Mouse (Mus musculus) urinary bladder, postnatal 14 days (tissue): ENCODE results near the gene Gpsm3.
A peak's percentile ranks its signal among the peaks of the same experiment; 100 is the strongest.

Source experiments
- DNase-seq: peaks from one replicate; pipeline ENCODE4 v3.0.0; 2021; ENCODE audit warnings: low spot score

The Gpsm3 gene

DNA sequence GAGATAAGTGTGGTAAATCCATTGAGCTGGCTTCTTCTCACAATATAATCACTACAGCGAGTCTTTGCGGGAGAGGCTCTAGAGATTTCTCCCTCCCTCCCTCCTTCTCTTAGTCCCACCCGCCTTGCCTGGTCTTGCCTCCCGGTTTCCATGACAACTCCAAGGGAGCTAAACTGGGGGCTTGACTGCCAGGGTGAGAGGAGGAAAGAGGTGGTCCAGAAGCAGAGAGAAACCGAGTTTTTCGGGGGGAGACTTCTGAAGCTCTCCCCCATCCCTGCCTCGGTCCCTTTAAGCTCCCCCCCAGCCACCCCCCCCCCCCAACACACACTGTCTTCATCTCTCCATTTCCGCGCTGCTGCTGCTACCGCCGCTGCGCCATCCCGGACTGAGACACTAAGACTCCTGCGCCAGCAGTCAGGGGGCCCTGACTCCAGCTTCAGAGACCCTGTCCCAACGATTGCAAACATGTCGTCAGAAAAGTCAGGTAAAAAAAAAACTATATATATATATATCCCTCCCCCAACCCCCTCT lies 39.7 kb downstream of the Gpsm3 start, which contains the start of gene Prrt1:
Prrt1 (plus strand) TSS at position 313 of the 531 bp plus-strand sequence.
- DNase-seq: no peak

DNA sequence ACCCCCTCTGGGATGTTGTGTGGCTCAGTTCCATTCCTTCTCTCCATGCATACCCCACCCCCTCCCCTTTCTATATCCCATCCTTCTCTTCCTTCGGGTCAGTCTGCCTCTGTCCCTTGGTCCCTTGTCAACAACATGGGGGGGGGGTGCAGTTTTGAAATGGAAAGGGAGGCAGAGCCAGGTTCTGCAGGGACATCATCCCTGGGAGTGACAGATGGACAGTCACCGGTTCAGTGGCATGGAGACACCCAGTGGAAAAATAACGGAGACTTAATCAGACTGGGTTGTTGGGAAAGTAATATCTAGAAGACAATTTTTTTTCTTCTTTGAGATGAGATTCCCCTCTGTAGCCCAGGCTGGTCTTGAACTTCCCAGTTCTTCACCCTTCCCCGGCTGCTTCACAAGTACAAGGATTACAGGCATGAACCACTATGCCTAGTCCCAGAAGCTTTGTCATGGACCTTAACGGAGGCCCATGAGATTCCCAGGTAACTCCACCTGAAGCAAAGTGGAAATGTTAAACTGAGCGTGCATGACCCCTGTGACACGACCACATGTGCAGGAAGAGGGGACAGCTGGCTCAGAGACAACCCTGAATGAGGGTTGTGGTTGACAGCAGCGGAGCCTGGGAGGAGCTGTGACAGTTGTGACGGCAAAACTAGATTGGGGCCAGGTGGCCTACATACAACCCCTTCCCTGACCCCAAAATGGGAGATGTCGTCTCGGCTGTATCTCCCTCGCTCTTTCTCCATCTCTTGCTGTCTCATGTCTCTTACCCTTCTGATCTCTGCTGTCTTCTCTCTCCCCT lies 40.4 kb downstream of the Gpsm3 start:
- DNase-seq: no peak

DNA sequence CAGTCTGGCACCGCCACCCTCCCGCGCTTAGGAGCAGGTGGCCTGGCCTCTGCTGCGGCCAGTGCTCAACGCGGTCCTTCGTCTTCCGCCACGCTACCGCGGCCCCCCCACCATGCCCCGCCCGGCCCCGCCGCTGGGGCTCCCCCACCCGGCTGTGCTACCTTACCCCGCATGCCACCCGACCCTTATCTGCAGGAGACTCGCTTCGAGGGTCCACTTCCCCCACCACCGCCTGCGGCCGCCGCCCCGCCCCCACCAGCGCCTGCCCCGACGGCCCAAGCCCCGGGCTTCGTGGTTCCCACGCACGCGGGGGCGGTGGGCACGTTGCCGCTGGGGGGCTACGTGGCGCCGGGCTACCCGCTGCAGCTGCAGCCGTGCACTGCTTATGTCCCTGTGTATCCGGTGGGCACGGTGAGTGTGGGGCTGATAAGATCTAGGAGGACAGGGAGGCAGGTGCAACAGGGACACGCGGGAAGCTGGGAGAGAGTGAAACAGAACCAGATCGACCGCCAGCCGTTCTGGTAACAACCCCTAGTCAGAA lies 41.2 kb downstream of the Gpsm3 start:
- DNase-seq: no peak

DNA sequence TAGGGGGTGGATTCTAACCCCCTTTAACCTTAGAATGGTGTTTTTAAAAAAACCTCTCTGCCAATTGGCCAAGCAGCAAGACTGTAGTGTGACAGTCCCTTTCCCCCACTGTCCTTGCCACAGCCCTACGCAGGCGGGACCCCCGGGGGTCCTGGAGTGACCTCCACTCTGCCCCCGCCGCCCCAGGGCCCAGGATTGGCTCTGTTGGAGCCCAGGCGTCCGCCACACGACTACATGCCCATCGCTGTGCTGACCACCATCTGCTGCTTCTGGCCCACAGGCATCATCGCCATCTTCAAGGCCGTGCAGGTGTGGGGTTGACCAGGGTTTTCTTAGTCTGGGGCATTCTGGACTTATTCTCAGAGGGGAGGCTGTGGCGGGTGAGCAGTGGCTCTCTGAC lies 42.0 kb downstream of the Gpsm3 start:
- no peak for DNase-seq

DNA sequence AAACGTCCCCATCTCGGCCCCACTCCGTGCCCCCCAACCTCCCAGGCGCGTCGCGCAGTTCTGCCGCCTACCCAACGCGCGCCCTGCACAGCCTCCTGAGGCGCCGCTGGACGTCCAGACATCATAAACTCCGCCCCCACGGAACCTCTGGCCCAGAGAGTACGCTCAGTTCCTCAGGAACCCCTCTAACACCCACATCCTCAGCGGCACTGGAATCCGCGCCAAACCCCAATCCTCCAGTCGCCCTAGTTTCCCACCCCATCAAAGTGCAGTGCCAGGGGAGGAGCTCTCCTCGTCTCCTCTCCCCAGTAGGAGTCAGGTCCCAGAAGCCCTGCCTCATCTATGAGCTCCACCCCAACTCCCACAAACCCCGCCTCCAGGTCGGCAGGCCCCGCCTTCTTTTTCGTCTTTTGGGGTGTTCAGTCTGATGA lies 42.7 kb downstream of the Gpsm3 start:
- DNase-seq: peak; percentile 84

DNA sequence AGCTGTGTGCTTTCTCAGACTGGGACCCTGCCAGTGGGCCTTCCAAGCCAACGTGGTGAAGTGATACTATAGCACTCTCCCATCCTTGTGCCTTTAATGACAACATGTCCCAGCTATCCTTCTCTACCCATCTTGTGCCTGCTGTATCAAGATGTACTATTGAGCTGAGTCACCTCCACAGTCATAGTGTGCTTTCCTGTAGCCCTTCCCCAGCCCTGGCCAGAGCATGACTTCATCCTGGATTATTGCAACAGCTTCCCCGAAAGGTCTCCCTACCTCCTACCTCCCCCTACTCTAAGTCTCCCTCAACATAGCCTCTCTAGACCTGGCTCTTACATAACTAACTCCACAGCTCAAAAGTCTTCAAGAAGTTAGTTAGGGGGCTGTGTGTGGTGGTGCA lies 46.1 kb downstream of the Gpsm3 start:
- no peak for DNase-seq

DNA sequence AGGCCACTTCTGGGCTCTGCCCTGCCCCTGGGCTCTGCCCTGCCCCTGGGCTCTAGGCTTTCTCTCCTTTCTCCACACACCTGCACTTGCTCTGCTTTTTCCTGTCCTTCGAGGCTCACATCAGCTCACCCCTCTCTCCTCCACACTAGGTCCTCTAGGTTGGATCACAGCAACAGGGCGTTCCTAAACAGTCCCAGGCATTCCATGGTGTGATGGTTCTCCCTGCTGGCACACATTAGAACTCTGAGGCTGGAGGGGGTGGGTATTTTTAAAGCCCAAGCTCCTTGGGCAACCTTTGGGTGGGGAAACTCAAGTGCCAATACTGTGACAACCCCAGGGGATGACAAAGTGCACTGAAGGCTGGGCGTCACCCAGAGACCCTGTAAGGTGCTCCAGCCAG lies 47.9 kb downstream of the Gpsm3 start:
- DNase-seq: no peak

DNA sequence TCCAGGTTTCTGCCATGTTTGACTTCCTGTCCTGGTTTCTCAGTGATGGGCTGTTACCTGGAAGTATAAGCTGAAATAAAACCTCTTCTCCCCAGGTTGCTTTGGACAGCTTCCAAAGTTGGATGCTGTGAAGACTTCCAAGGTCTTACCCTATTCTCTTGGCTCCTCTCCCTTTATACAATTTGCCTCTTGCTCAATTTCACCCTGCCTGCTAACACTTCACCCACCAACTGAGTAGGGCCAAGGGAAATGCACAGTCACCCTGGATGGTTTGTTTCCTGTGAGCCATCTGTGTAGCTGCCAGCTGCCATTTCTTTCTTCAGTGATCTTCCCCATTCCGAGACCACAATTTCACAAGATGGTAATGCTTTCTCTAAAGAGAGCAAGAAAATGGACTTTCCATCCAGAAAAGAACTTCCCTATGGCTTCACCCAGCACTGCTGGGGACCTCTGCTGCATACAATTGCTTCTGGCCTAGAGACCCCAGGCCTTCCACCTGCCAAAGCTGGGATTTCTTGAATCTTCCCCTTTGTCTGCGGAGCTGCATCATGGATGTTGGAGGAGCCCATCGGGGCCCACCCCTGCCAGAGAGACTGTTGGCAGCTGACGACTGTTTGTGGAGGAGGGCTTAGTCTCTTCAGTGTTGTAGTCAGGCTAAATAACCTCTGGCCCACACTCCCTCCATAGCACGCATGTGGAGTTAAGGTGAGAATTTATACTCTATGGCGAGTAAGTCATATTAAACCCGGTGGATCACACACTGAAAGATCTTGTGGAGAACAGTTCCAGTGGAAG lies 50.1 kb downstream of the Gpsm3 start:
- no peak for DNase-seq

DNA sequence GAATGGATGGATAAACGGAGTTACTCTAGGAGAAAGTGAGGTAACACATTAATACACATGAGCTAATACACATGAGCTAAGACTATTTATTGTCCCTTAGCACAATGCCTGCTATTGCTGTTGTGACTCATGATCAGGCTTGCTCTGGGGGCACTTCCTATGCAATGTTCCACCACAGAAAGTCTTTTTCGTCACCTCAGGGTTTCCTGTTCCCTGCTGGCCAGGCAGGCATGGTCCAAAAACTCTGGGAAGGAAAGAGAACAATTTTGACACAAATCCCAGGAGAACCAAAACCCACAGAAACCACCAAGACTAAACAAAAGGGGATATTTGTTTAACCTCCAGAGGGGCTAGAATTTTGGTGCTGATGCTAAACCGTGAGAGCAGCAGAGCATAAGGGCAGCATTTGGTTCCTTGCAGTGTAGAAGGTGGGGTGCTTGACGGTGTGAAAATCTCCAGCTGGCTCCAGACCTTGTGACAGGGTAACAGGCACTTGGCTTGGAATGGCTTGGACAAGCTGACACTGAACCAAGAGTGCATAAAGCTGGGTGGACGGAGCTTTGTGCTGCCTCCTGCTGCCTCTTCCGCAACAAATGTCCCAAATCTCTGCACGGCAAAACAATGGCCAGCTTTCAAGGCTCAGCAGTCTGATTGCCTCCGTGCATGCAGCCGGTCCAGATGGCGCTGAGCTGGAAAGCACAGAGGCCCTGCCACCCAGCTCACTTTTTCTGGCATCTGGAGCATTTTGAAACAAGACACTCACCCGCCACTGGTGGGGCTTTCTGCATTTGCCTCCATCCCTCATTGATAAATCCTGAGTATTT lies 51.4 kb downstream of the Gpsm3 start:
- DNase-seq: peak; percentile 59
